Mouse (Mus musculus) fat pad, adult 2 months (tissue): ENCODE results near the gene Rnd1.

Source experiments
- DNase-seq: peaks from one replicate; pipeline ENCODE4 v3.0.0-alpha.2; 2011; ENCODE audit warnings: low read depth, low spot score; ENCODE audit errors: extremely low read depth

Rnd1 gene

DNA sequence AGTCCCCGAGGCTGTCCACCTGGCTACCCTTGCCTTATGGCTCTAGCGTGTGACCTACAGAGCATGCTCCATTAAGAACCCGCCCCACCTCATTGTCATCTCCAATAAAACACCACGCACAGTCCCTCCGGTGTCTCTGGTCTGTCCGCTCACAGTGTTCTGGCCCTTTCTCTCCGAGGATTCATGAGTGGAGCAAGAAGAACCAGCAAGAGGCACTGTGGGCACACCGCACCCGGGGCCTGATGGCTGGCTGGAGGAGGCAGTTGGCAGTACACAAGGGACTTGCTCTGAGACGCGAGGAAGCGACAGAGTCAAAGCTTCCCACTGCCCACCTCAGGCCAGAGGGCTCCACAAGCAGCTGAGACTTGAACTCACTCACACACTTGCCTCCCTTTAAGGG lies 32.9 kb downstream of the Rnd1 start:
- DNase-seq, result no peak

GRCm38 (mm10) chr15:98640157-98640556 lies 37.1 kb downstream of the Rnd1 start:
- DNase-seq, result no peak

DNA sequence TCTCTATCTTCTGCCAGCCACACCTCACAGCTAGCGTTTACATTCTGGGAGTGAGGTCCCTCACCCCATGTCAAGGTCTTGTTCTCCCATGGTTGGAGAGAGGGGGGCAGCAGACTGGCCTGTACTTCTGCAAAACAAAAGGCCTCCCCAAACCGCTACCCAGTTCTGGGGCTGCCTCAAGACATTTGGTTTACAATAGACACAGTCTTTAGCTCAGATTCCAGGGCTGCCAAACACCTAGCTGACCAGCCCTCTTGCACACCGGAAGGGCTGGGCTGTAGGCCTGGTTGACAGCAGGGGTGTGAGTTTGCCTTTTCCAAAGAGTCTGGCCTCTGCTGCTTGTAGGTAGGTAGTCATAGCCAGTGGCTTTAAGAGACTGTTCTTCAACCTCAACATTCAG lies 40.1 kb downstream of the Rnd1 start:
- no peak for DNase-seq

GRCm38 (mm10) chr15:98636517-98636916 lies 40.7 kb downstream of the Rnd1 start:
- no peak for DNase-seq

DNA sequence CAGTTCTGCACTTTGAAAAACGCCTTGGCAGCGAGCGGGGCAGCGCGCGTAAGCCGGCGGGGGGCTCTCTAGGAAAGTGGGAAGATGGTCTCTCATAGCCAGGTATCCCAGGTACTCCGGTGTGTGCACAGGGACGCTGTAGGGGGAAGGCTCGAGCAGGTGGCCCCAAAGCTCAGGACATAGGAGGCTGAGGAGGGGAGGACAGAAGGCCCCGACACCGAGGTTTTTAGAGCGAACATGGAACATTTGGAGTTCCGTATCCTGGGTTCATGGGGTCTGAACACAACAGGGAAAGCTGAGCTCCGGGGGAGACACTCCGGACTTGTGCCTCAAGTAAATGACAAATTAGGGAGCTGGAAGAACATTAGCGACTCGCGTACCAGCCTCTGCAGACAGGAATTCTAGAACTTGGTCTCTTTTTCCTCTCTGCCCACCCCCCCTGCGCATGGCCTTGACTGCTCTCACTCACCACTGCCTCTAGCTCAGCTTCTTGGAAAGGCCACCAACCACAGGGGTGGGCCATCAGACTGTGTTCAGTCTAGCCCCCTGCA lies 41.9 kb downstream of the Rnd1 start:
- DNase-seq, result no peak

GRCm38 (mm10) chr15:98634541-98635081 lies 42.6 kb downstream of the Rnd1 start:
- no peak for DNase-seq

DNA sequence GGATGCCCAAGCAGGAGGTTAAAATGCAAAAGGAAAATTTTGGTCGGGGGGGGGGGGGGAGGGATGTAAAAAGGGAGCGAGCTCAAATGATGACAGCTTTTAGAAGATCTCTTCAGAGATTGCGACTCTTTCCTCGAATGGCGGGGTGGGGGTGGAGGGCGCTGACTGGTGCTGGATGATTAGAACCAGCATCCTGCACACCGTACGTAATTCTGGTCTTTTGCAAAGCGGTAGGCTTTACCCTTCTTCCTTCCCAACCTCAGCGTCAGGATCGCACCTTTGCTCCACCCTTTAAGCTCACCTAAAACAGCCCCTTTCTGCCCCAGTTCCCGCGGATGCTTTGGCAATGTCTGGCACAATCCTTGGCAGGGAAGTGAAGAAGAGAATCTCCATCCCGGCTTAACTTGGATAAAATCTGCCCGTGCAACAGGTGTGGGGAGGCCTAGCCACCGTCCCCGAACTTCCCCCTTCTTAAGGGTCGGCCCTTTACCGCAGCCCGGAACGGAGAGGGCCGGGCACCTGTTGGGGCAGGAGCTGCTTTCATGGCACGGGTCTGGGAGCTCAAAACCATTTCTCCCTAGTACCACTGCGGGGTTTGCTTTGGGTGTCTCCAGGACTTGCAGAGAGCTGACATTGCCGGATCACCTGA lies 43.3 kb downstream of the Rnd1 start:
- no peak for DNase-seq

GRCm38 (mm10) chr15:98632921-98633320 lies 44.3 kb downstream of the Rnd1 start:
- no peak for DNase-seq

- no peak for DNase-seq
Measured at GRCm38 (mm10) chr15:98632107-98632744, 45.0 kb downstream of the Rnd1 start.

GRCm38 (mm10) chr15:98631493-98631892 lies 45.8 kb downstream of the Rnd1 start:
- DNase-seq, result no peak

DNA sequence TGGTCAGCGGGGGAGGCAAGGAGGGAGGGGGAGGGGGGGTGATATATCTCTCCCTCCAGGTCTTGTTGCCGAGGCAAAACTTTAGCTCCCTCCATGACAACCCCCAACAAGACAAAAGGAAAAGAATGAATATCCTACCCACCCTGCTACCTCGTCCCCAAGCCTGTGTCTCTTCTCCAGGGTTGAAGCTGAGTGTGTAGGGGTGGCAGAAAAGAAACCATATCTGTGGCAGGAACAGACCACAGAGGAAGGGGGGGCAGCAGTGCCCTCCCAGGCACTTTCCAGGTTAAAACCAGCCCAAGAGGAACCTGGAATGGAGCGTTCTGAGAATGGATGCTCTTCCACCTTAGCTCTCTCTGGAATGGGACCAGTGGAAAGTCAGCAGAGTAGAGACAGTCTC lies 46.7 kb downstream of the Rnd1 start, which contains the start of gene Cacnb3:
TSS of gene Cacnb3 (plus strand) at position 301 of the 400 bp plus-strand sequence.
- DNase-seq, result no peak

GRCm38 (mm10) chr15:98629464-98629863 lies 47.8 kb downstream of the Rnd1 start:
- no peak for DNase-seq

- peak; percentile 39 for DNase-seq
Measured at GRCm38 (mm10) chr15:98628589-98629254, 48.5 kb downstream of the Rnd1 start.

DNA sequence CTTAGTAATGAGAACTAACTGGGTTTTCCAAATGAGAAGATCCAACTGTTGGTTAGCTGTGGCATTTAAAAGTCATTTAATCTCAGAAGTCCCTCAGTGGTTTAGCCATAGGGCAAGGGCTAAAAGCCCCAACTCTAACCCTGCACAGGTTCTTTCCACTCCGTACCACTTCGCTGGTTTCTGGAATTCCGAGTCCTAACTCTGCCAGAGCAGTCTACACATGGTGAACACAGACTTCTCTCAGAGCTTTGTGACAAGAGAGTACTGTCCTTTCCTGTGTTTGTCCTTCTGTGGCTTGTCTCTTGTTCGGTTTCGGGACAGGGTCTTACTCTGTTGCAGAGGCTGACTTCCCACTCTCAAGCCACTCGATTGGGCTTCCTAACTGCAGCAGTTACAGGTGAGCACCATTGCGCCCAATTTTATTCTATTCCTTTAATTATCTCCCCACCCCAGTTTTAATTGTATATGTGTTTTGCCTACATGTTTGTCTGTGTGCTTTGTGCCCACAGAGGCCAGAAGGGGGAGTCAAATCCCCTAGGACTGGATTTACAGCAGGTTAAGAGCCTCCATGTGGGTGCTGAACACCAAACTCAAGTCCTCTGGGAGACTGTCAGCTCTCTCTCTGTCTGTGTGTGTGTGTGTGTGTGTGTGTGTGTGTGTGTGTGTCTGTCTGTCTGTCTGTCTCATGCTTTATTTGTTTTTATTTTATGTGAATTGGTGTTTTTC lies 50.6 kb downstream of the Rnd1 start:
- DNase-seq, result no peak

GRCm38 (mm10) chr15:98626078-98626477 lies 51.2 kb downstream of the Rnd1 start:
- no peak for DNase-seq

- no peak for DNase-seq
Measured at GRCm38 (mm10) chr15:98623361-98623821, 53.9 kb downstream of the Rnd1 start.

DNA sequence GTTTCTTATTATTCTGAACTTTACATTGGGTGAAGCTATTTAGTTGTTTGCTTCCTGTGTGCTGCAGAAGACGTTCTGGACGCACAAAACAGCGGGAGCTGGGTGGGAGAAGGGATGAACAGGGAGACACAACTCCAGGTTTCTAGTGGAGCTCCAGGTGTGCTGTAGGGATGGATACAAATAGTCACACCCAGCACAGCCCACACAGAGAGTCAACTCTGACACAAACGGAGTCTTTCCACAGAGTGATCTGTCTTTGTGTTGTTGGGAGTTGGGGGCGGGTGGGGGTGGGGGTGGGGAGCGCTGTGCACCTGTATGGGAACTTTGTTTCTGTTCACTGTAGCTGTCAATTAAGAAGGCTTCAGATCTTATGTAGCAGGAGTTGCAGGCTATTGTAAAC lies 54.5 kb downstream of the Rnd1 start:
- DNase-seq, result no peak

- no peak for DNase-seq
Measured at GRCm38 (mm10) chr15:98622199-98622598, 55.1 kb downstream of the Rnd1 start.

DNA sequence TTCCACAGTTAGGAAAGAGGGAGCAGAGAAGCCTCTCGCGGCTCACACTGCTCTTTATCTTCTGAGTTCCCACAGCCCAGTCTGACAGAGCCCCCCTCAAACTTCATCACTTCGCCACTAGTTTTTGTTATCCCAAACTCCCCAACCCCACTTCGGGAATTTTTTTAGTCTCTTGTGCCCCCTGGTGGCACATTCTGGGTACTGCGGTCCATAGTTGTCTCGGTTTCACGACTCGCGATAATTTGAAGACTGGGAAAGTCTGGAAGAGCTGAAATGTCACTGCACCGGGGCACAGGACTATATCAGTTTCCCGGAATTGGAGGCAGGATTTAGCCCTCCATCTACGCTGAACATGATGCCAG lies 60.1 kb downstream of the Rnd1 start:
- DNase-seq, result no peak

- no peak for DNase-seq
Measured at GRCm38 (mm10) chr15:98616362-98617175, 60.7 kb downstream of the Rnd1 start.
